Mouse (Mus musculus): ENCODE results near the gene Gm3755.
"Not testable (repeated sequence)": the region's sequence is repeated elsewhere in the genome, so short reads cannot be mapped to it uniquely, and the experiment has no call there.

Gm3755 gene

GRCm38 (mm10) chr14:7450817-7451216 is at the start of gene Gm3755:
Gene Gm3755, minus strand, starts transcription at chr14:7450917.
- not testable (repeated sequence) for DNase-seq (ENCODE audit: low read depth)

GRCm38 (mm10) chr14:7488731-7489130 is 38.0 kb upstream of the Gm3755 start:
- not testable (repeated sequence) for DNase-seq (ENCODE audit: low read depth)

GRCm38 (mm10) chr14:7483662-7484061 is 32.9 kb upstream of the Gm3755 start, which contains the start of gene Gm3752:
Gene Gm3752, minus strand, starts transcription at chr14:7483762.
- not testable (repeated sequence) for DNase-seq (ENCODE audit: low read depth)

- not testable (repeated sequence) for DNase-seq (ENCODE audit: low read depth)
Measured at GRCm38 (mm10) chr14:7422496-7422895, 28.2 kb downstream of the Gm3755 start.

Measured in fibroblast of lung, adult 2 months (primary cell).